Mouse (Mus musculus): Measurements from ENCODE around the gene Mad1l1. TPM values are rescaled to one million over a fixed set of nuclear protein-coding genes. Genes with fewer than 3 reads are reported as not detected.

Mad1l1 gene
- polyA plus RNA-seq, 1 experiment from 2014 or later = 25.0 TPM

DNA sequence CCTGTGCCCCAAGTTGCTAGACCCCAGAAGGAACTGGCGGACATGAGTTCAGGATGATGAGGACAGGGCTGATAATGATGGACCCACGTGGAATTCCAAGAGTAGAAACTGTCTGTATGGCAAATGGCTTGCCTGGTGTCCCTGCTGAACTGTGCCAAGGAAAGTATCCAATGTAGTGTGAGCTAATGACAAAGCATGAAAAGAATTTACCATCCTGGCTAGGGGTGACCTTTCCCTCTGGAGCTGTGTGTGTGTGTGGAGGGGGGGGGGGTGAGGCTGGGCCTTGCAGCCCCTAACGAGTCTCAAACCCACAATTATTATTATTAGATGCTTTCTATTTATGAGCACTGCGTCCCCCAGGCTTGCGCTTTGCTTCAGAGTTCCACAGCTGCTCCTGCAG lies 307.7 kb downstream of the Mad1l1 start:
- Histone ChIP-seq H3K9me3 (replicated peaks; ENCODE audit: control insufficient read depth, low read length) (no peaks in the 10 kb centered on the region), H3K36me3 (ENCODE audit: control insufficient read depth, insufficient read depth, low read length) (no peaks in the 10 kb centered on the region), H3K4me2 (no peak overlapping the region), H3K27me3 (ENCODE audit: control insufficient read depth, insufficient read depth, low read length) (no peaks in the 10 kb centered on the region), H3K4me1 (ENCODE audit: control insufficient read depth, insufficient read depth, low read length) (peaks cover 16% of the 10 kb centered on the region), H3K27ac (ENCODE audit: low read depth, low read length) (no peak overlapping the region), H3K9ac (ENCODE audit: low read depth, low read length) (no peak overlapping the region), H3K4me3 (ENCODE audit: low read depth, low read length) (no peak overlapping the region)
- WGBS (ENCODE audit: insufficient replicate concordance) = 73% methylated on average over 5 of the region's 5 CpGs
- ATAC-seq (replicated peaks; ENCODE audit: insufficient number of reproducible peaks, low FRiP score, low TSS enrichment) = no peak

GRCm38 (mm10) chr5:140012286-140012967 lies 308.9 kb downstream of the Mad1l1 start:
- Histone ChIP-seq H3K9ac (ENCODE audit: low read depth, low read length) (no peak overlapping the region), H3K9me3 (replicated peaks; ENCODE audit: control insufficient read depth, low read length) (no peaks in the 10 kb centered on the region), H3K27ac (ENCODE audit: low read depth, low read length) (no peak overlapping the region), H3K36me3 (ENCODE audit: control insufficient read depth, insufficient read depth, low read length) (no peaks in the 10 kb centered on the region), H3K4me1 (ENCODE audit: control insufficient read depth, insufficient read depth, low read length) (peaks cover 16% of the 10 kb centered on the region), H3K4me3 (ENCODE audit: low read depth, low read length) (no peak overlapping the region), H3K27me3 (ENCODE audit: control insufficient read depth, insufficient read depth, low read length) (no peaks in the 10 kb centered on the region), H3K4me2 (no peak overlapping the region)
- 79% methylated on average over 12 of the region's 12 CpGs for WGBS (ENCODE audit: insufficient replicate concordance)
- ATAC-seq (replicated peaks; ENCODE audit: insufficient number of reproducible peaks, low FRiP score, low TSS enrichment) = no peak; the same call in 1 of the 2 replicates

- H3K9ac ChIP-seq (ENCODE audit: low read depth, low read length) = no peak overlapping the region
- no peaks in the 10 kb centered on the region for H3K9me3 ChIP-seq (replicated peaks; ENCODE audit: control insufficient read depth, low read length)
- 70% methylated on average over 3 of the region's 3 CpGs for WGBS (ENCODE audit: insufficient replicate concordance)
- H3K27ac ChIP-seq (ENCODE audit: low read depth, low read length) = no peak overlapping the region
- H3K4me3 ChIP-seq (ENCODE audit: low read depth, low read length) = no peak overlapping the region
- no peak for ATAC-seq (replicated peaks; ENCODE audit: insufficient number of reproducible peaks, low FRiP score, low TSS enrichment)
- H3K4me1 ChIP-seq (ENCODE audit: control insufficient read depth, insufficient read depth, low read length) = peaks cover 12% of the 10 kb centered on the region
- H3K27me3 ChIP-seq (ENCODE audit: control insufficient read depth, insufficient read depth, low read length) = no peaks in the 10 kb centered on the region
- no peaks in the 10 kb centered on the region for H3K36me3 ChIP-seq (ENCODE audit: control insufficient read depth, insufficient read depth, low read length)
- H3K4me2 ChIP-seq = no peak overlapping the region
Measured at GRCm38 (mm10) chr5:140010405-140010804, 310.9 kb downstream of the Mad1l1 start.

GRCm38 (mm10) chr5:140009083-140009655 lies 312.2 kb downstream of the Mad1l1 start:
- ATAC-seq (replicated peaks; ENCODE audit: insufficient number of reproducible peaks, low FRiP score, low TSS enrichment) = no peak

GRCm38 (mm10) chr5:140008523-140008806 lies 312.9 kb downstream of the Mad1l1 start:
- Histone ChIP-seq H3K9ac (ENCODE audit: low read depth, low read length) (no peak overlapping the region), H3K4me3 (ENCODE audit: low read depth, low read length) (no peak overlapping the region), H3K4me2 (no peak overlapping the region), H3K9me3 (replicated peaks; ENCODE audit: control insufficient read depth, low read length) (no peaks in the 10 kb centered on the region), H3K4me1 (ENCODE audit: control insufficient read depth, insufficient read depth, low read length) (peaks cover 2% of the 10 kb centered on the region), H3K27me3 (ENCODE audit: control insufficient read depth, insufficient read depth, low read length) (no peaks in the 10 kb centered on the region), H3K27ac (ENCODE audit: low read depth, low read length) (no peak overlapping the region), H3K36me3 (ENCODE audit: control insufficient read depth, insufficient read depth, low read length) (no peaks in the 10 kb centered on the region)
- ATAC-seq (replicated peaks; ENCODE audit: insufficient number of reproducible peaks, low FRiP score, low TSS enrichment) = no peak
- WGBS (ENCODE audit: insufficient replicate concordance) = 66% methylated on average over 5 of the region's 5 CpGs

More at GRCm38 (mm10) chr5:140009083-140009655, 312.2 kb downstream of the Mad1l1 start:
- 71% methylated on average over 7 of the region's 7 CpGs for WGBS (ENCODE audit: insufficient replicate concordance)
- H3K27ac ChIP-seq (ENCODE audit: low read depth, low read length) = no peak overlapping the region
- no peak overlapping the region for H3K9ac ChIP-seq (ENCODE audit: low read depth, low read length)
- H3K9me3 ChIP-seq (replicated peaks; ENCODE audit: control insufficient read depth, low read length) = no peaks in the 10 kb centered on the region
- no peaks in the 10 kb centered on the region for H3K36me3 ChIP-seq (ENCODE audit: control insufficient read depth, insufficient read depth, low read length)
- H3K27me3 ChIP-seq (ENCODE audit: control insufficient read depth, insufficient read depth, low read length) = no peaks in the 10 kb centered on the region
- H3K4me1 ChIP-seq (ENCODE audit: control insufficient read depth, insufficient read depth, low read length) = peaks cover 9% of the 10 kb centered on the region
- no peak overlapping the region for H3K4me2 ChIP-seq
- no peak overlapping the region for H3K4me3 ChIP-seq (ENCODE audit: low read depth, low read length)

DNA sequence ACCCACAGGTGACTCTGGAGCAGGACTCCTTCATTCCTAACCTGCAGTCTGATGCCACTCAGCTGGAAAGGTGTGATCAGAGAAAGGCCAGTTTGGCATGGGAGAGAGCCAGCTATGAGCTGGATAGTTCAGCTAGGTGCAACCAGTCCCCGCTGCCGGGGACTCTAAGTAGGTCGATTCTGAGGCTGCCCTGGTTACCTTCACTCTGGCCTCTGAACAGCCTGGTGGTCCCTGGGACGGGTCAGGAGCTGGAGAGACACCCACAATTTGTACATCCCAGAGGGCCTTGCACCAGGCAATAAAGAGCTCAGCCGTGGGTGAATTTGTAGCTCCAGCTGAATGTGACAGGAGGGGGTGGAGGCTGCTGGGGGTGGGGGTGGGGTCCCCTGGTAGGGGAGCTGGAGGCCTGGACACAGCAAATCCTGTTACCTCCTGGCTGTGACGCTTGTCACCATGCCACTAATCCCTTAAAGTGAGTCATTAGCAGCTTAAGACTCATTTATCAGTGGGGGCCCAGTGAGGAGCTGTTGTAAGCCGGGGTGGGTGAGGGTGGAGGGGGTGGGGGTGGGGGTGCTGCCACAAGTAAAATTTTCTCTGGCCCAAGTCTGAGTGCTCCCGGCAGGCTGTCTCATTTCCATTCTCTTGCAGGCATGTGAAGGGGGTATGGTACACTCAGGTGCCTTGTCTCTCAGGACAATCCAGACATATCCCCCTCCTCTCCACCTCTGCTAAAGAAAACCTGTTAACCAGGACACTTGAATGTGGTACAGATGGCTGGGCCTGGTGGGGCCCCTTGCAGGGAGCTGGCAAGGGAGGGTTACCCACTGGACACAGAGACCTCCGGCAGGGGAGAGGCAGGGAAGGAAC lies 313.5 kb downstream of the Mad1l1 start:
- H3K36me3 ChIP-seq (ENCODE audit: control insufficient read depth, insufficient read depth, low read length) = no peaks in the 10 kb centered on the region
- H3K4me1 ChIP-seq (ENCODE audit: control insufficient read depth, insufficient read depth, low read length) = no peaks in the 10 kb centered on the region
- no peak overlapping the region for H3K9ac ChIP-seq (ENCODE audit: low read depth, low read length)
- H3K4me2 ChIP-seq = no peak overlapping the region
- 44% methylated on average over 9 of the region's 9 CpGs for WGBS (ENCODE audit: insufficient replicate concordance)
- H3K9me3 ChIP-seq (replicated peaks; ENCODE audit: control insufficient read depth, low read length) = no peaks in the 10 kb centered on the region
- no peaks in the 10 kb centered on the region for H3K27me3 ChIP-seq (ENCODE audit: control insufficient read depth, insufficient read depth, low read length)
- no peak for ATAC-seq (replicated peaks; ENCODE audit: insufficient number of reproducible peaks, low FRiP score, low TSS enrichment)
- H3K27ac ChIP-seq (ENCODE audit: low read depth, low read length) = no peak overlapping the region
- H3K4me3 ChIP-seq (ENCODE audit: low read depth, low read length) = no peak overlapping the region

DNA sequence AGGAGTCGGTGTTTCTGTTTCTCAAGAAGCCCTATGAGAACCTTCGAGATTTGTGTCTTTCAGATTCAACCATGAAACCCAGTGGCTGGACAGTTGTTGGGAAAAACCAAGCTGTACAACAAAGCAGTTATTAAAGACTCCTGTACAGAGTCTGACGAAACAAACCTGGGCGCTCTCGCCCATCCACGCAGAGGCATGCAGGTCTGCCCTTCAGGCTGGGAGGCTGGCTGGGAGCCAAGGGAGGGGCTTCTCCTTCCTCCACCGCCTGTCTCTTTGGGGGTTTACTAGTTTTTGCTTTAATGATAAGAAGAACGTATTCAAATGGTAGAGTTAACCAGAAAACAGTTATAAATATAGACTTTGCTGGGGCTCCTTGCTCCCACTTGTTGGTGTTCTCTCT lies 314.5 kb downstream of the Mad1l1 start:
- Histone ChIP-seq H3K36me3 (ENCODE audit: control insufficient read depth, insufficient read depth, low read length) (no peaks in the 10 kb centered on the region), H3K4me3 (ENCODE audit: low read depth, low read length) (no peak overlapping the region), H3K27me3 (ENCODE audit: control insufficient read depth, insufficient read depth, low read length) (no peaks in the 10 kb centered on the region), H3K9me3 (replicated peaks; ENCODE audit: control insufficient read depth, low read length) (no peaks in the 10 kb centered on the region), H3K4me1 (ENCODE audit: control insufficient read depth, insufficient read depth, low read length) (no peaks in the 10 kb centered on the region), H3K4me2 (no peak overlapping the region), H3K27ac (ENCODE audit: low read depth, low read length) (no peak overlapping the region), H3K9ac (ENCODE audit: low read depth, low read length) (no peak overlapping the region)
- whole genome bisulfite sequencing (ENCODE audit: insufficient replicate concordance) = 55% methylated on average over 8 of the region's 8 CpGs
- ATAC-seq (replicated peaks; ENCODE audit: insufficient number of reproducible peaks, low FRiP score, low TSS enrichment) = no peak

DNA sequence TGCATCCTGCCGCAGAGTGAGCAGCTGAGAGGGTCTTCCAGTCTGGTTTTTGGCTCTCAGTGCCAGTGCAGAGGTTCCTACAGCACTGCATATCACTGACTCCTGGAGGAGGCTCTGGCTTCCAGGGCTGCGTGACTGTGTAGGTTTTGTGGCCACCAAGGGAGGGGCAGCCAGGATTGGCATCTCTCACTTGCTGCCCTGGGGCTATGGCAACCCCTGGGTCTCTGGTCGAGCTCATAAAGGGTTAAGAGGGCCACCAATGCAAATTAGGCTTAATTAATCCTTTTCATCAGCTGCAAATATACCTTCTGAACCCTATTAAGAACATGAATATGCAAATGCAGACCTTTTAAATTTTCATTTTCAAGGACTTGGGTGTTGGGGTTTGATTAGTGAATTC lies 318.8 kb downstream of the Mad1l1 start:
- Histone ChIP-seq H3K4me3 (ENCODE audit: low read depth, low read length) (no peak overlapping the region), H3K36me3 (ENCODE audit: control insufficient read depth, insufficient read depth, low read length) (no peaks in the 10 kb centered on the region), H3K4me1 (ENCODE audit: control insufficient read depth, insufficient read depth, low read length) (no peaks in the 10 kb centered on the region), H3K9me3 (replicated peaks; ENCODE audit: control insufficient read depth, low read length) (no peaks in the 10 kb centered on the region), H3K27ac (ENCODE audit: low read depth, low read length) (no peak overlapping the region), H3K27me3 (ENCODE audit: control insufficient read depth, insufficient read depth, low read length) (no peaks in the 10 kb centered on the region), H3K4me2 (no peak overlapping the region), H3K9ac (ENCODE audit: low read depth, low read length) (no peak overlapping the region)
- 49% methylated on average over 3 of the region's 3 CpGs for WGBS (ENCODE audit: insufficient replicate concordance)
- ATAC-seq (replicated peaks; ENCODE audit: insufficient number of reproducible peaks, low FRiP score, low TSS enrichment) = no peak

Measured in heart, embryonic 11.5 days (tissue).